Mouse (Mus musculus) inflammation-experienced regulatory T-cells, adult 16 weeks (primary cell): Measurements from ENCODE around the gene Umps. TPM values are rescaled to one million over a fixed set of nuclear protein-coding genes. Genes with fewer than 3 reads are reported as not detected.

Source experiments
- polyA plus RNA-seq: library from polyadenylated mRNA; unstranded; fragments of 100-300 nt; shearing (Covaris generic); gene quantifications from one replicate; pipeline ENCODE4 v1.2.1, GENCODE M21; 2017

The Umps gene
- polyA plus RNA-seq = 33.9 TPM

DNA sequence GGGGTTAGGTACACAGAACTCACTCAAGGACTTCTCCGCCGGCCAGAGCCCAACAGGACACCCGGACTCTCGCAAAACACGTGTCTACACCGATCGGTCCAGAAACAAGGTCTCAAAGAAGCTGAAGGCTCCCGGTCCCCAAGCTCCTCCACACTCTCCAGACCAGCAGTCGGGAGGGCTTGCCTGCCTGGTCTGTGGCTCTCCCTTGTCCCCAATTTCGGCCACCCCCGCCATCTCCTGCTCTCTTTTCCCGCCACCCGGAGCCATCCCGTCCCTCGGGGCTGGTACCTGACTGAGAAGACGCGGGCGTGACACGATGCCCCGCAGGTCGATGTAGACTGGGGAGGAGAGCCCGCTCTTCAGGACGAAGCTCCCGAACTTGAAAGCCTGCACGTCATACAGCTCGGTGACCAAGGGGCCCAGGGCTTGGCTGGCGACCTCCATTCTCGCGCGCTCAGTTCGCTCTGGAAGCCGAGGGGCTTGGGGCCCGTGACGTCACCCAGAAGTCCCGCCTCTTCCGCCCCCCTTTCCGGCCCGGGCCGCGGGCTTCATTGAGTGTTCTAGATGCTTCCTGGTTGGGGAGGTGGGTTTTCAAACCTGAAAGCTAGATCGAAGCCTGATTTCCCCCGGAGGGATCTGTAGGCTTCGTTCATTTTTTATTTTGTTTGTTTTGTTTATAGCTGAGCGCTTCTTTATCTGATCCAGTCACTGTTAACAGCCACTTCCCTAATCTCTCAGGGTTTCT is at the start of gene Umps:
Gene Umps, minus strand, starts transcription at position 501 of the 745 bp plus-strand sequence.

Other genes starting within 250 kb of the Umps start
- not detected for gene Muc13, start 173.0 kb downstream of the Umps start, polyA plus RNA-seq
- gene Itgb5, start 137.4 kb downstream of the Umps start, polyA plus RNA-seq = 0.71 TPM